Mouse (Mus musculus) spleen, postnatal 4 days (tissue): Measurements from ENCODE around the gene Nphs1.
"Not testable (repeated sequence)": the region's sequence is repeated elsewhere in the genome, so short reads cannot be mapped to it uniquely, and the experiment has no call there.

Source experiments
- DNase-seq, 2 experiments: peaks; one replicate each; pipeline ENCODE4 v3.0.0; 2022; ENCODE audit warnings: low spot score in 2 of 2

Gene Nphs1

GRCm38 (mm10) chr7:30440697-30441096, 17.4 kb upstream of the Nphs1 start:
- peak; percentile 43 to 79 for DNase-seq

GRCm38 (mm10) chr7:30443696-30444095, 14.4 kb upstream of the Nphs1 start:
- DNase-seq = no peak

GRCm38 (mm10) chr7:30444154-30444970, 13.8 kb upstream of the Nphs1 start:
- no peak for DNase-seq

GRCm38 (mm10) chr7:30444971-30445751, 13.0 kb upstream of the Nphs1 start, which contains the start of gene Aplp1:
Gene Aplp1, minus strand, starts transcription at chr7:30445535.
- DNase-seq = no peak

- DNase-seq = no peak
These were observed 7.9 kb upstream of the Nphs1 start for GRCm38 (mm10) chr7:30450241-30450640.

GRCm38 (mm10) chr7:30453327-30453726, 4.8 kb upstream of the Nphs1 start:
- no peak for DNase-seq

GRCm38 (mm10) chr7:30453766-30454165, 4.3 kb upstream of the Nphs1 start:
- peak; percentile 55 to 74 for DNase-seq

GRCm38 (mm10) chr7:30454259-30454658, 3.9 kb upstream of the Nphs1 start:
- DNase-seq = no peak

- DNase-seq = no peak
These were observed 1.6 kb upstream of the Nphs1 start for GRCm38 (mm10) chr7:30456487-30456886.

GRCm38 (mm10) chr7:30456911-30457628, 1.0 kb upstream of the Nphs1 start:
- DNase-seq = no peak

- no peak for DNase-seq
These were observed 1.4 kb downstream of the Nphs1 start for GRCm38 (mm10) chr7:30459484-30459883.

- no peak for DNase-seq
These were observed 5.5 kb downstream of the Nphs1 start for GRCm38 (mm10) chr7:30463568-30463967.

GRCm38 (mm10) chr7:30463996-30464395, 5.9 kb downstream of the Nphs1 start:
- DNase-seq = no peak

- DNase-seq = no peak
These were observed 6.7 kb downstream of the Nphs1 start for GRCm38 (mm10) chr7:30464816-30465300.

GRCm38 (mm10) chr7:30472411-30472810, 14.3 kb downstream of the Nphs1 start:
- DNase-seq = peak; percentile 43 to 78

GRCm38 (mm10) chr7:30474999-30475398, 16.9 kb downstream of the Nphs1 start:
- DNase-seq = no peak

GRCm38 (mm10) chr7:30476136-30476535, 18.0 kb downstream of the Nphs1 start:
- not testable (repeated sequence) for DNase-seq

- DNase-seq = no peak
These were observed 19.6 kb downstream of the Nphs1 start for GRCm38 (mm10) chr7:30477415-30478381.

- DNase-seq = no peak
These were observed 26.1 kb downstream of the Nphs1 start for GRCm38 (mm10) chr7:30484250-30484649.

- DNase-seq = peak; percentile 36 to 71
These were observed 32.3 kb downstream of the Nphs1 start for GRCm38 (mm10) chr7:30490251-30490956.
